Mouse (Mus musculus) layer of hippocampus, postnatal 14 days (tissue): ENCODE measurements around the gene Spg21. TPM values are rescaled to one million over a fixed set of nuclear protein-coding genes. Genes with fewer than 3 reads are reported as not detected.

Experiments used
- DNase-seq, 2 experiments: peaks; one replicate each; pipeline ENCODE4 v3.0.0; 2021 to 2022; ENCODE audit warnings: low spot score in 2 of 2, mixed read lengths in 1 of 2
- long read RNA-seq, 2 experiments: library from polyadenylated mRNA; stranded (forward); transcript quantifications; one replicate each; pipeline ENCODE4 v2.0.0; 2021
- total RNA-seq, 2 experiments: library from RNA; stranded (reverse); gene quantifications; 2 replicates each; pipeline ENCODE4 v1.2.3; 2021

Spg21 gene
- total RNA-seq: 10 to 100 TPM; 25.4 to 27.1 TPM
- long read RNA-seq, experiment 1, transcript Spg21-201 (9 exons, 2,680 nt): major isoform, 42 of 44 reads
- long read RNA-seq, experiment 1, partial matches to known transcripts: 1 of 44 reads
- long read RNA-seq, experiment 1, other reads (novel, unspliced or antisense): 1 of 44 reads
- long read RNA-seq, experiment 2, transcript Spg21-201 (9 exons, 2,680 nt): major isoform, 42 of 46 reads
- long read RNA-seq, experiment 2, partial matches to known transcripts: 1 of 46 reads
- long read RNA-seq, experiment 2, other reads (novel, unspliced or antisense): 3 of 46 reads

DNA sequence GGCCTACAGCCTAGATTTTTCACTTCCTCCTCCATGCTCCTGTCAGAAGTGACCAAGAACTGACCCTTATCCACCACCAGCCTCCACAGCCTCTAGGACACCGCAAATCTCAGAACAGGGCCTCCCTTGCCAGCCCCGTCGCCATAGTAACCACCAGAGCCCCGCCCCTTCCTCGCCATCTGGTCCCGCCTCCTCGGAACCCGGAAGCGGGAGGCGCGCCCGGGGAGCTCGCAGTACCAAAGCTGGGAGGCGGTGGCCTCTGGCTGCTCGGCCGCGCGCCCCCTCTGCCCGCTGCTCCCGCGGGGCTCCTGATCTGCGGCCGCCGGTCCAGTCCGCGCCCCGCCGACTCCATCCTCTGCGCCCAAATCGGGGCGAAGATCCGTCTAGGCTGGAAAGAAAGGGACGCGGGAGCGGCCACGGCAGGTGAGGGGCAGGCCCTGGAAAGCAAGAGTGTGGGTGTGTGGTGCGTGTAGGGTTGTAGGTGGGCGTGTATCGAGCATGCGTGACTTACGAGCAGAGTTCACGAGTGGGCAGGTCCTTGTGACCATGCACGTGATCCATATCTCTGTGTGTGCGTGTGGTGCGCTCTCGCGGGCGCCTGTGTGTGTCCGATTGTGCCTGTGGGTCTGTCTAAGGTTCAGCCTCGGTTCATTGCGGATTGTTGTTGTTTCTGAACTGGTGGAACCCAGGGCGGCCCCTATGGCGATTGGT lies at the start of gene Spg21:
Gene Spg21, plus strand, starts transcription at position 216 of the 711 bp plus-strand sequence.
- DNase-seq: peak; percentile 94 to 95

DNA sequence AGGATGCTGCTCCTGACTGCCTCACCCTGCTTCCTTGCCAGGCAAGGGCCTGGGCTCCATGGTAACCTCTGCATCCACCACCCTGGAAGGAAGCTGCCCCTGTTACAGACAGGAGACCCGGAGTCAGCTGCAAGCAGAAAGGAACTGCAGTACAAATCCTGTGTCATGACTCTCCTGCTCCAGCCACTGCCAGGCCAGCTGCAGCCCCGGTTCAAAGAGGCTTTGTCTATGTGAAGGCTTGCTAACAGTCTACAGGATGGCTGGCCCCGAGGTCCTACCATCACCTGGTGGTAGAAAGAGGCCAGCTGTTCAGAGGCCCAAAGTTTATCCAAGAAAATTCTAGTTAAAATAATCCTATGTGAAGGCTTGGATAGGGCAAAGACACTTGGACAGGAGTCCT lies 49.4 kb upstream of the Spg21 start:
- DNase-seq: no peak

DNA sequence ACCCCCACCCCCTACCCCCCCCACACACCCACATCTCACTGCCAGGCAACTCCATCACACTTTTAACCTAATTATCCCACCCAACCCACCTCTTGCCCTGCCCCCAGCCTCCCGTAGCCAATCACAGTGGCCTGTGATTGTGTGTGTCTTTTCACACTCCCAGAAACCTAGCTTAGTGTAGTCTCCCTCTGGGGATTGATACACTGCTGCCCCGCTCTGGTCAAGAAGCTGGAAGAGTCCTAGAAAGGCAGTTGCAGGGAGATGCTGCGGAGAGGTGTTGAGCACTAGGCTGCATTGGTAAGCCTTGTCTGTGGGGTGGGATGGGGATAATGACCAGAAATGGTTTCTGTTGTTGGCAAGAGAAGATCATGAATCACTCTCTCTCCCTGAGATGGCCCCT lies 43.0 kb upstream of the Spg21 start:
- DNase-seq: no peak

DNA sequence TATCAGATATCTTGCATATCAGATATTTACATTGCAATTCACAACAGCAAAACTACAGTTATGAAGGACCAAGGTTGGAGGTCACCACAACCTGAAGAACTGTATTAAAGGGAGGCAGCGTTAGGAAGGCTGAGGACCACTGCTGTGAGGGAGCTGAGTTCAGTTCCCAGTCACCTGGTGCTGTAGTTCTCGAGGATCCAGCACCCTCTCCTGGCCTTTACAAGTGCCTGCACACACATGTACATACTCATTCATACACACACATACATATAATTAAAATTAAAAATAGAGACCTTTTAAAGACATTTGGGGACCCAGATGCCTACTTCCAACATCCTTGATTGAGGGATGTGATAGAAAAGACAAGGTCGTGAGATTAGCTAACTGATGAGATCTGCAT lies 41.1 kb upstream of the Spg21 start:
- no peak for DNase-seq

DNA sequence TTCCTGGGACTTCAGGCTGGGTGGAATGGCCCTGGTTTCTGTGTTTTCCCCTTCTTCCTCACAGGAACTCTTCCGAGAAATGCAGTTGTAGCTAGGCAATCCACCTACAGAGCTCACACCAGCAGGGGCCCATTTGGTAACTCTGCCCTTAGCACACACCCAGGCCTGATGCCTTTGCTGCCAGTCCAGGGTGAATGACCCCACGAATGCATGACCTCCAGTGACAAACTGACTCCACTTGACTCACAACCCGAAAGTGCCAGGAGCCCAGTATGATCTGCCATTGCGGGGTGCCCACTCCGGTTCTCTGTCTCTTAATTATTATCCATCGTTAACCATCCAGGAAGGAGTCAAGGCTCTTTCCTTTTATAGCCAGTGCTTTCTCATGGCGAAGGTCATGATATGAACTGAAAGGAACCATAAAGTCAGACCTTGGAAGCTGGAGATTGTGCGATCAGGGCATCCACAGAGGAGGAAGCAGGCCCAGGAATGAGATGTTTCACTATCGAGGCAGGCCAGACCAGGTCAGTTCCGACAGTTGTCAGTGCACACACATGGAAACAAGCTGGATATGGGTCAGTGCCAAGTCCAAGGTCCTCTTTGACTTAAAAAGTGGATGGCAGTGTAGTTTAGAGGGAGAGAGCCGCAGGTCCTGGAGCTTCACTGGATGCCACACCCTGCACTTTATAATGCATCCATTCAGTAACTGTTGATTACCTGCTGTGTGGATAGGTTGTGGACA lies 37.8 kb upstream of the Spg21 start, which contains the start of gene Slc51b:
Gene Slc51b, minus strand, starts transcription at position 196 of the 742 bp plus-strand sequence.
- no peak for DNase-seq

DNA sequence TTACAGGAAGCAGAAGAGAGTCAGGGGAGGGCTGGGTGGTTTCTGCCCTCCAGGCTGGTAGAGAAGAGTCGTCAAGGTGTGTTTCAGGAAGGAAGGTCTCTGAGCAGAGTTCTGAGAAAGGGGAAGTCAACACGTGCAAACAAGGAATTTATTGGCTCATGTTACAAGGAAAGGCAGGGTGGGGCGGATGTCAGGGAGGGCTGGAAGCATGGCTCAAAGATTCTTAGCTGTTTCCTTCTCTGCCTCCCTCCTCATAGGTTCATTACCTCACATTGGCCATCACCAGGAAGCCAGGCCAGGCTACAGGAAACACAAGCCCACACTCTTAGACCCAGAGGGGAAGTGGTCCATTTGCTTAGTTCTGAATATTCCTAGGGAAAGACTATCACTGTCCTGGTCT lies 36.4 kb upstream of the Spg21 start:
- DNase-seq: no peak

DNA sequence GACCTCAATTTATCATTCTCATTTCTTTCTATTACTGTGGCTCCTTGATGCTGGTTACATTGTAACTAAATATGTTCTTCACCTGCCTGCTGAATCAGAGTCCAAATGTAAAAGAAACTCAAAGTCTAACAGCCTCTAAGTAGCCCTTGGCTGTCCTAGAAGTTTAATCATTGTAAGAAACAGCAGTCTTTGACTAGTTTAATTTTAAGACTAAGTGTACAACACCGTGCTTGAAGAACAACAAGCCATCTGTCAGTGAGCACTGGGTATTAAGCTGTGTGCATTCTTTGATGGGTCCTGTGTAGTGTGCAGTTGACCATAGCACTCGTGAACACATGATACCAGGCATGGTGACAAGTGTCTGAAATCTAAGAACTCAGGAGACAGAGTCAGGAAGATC lies 33.2 kb upstream of the Spg21 start:
- no peak for DNase-seq

DNA sequence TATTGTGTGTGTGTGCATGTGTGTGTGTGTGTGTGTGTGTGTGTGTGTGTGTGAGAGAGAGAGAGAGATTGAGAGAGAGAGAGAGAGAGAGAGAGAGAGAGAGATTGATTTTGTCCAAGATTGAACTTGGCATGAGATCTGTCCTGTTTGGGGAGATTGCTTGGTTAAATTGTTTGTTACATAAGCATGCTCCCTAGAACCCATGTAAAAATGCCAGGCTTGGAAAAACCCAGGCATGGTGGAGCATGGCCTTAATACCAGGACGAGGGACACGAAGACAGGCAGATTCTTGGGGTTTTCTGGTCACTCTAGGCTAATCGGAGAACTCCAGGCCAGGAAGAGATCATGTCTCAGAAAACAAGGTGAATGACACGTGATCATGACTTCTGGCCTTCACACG lies 32.7 kb upstream of the Spg21 start:
- DNase-seq: no peak

DNA sequence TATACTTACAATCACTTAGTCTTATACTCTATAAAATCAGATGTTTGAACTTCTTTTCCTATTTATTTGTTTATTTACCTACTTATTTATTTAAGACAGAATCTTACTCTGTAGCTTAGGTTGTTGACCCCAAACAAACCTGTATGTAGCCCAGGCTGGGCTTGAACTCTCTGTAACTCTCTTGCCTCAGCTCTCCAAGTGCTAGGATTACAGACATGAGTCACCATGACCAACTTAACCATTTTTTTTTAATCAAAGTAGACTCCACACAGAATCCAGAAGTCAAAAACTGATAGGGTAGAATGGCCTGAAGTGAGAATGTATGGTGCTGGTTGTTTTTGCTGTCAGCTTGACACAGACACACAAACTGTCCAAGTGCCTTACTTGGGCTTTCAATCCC lies 30.3 kb upstream of the Spg21 start:
- DNase-seq: no peak

DNA sequence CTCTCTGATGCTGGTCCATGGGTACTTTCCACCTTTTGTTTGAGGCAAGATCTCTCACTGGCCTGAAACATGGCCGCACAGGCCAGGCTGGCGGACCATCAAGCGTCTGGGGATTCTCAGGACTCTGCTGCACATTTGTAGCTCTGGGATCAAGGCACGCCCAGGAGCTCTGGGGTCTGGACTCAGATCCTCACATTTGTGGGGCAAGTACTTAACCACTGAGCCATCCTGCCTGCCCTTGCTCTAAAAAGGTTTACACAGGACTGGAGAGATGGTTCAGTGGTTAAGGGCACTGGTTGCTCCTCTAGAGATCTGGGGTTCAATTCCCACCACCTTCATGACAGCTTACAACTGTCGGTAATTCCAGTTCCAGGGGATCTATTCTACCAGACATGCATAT lies 29.8 kb upstream of the Spg21 start:
- DNase-seq: no peak

DNA sequence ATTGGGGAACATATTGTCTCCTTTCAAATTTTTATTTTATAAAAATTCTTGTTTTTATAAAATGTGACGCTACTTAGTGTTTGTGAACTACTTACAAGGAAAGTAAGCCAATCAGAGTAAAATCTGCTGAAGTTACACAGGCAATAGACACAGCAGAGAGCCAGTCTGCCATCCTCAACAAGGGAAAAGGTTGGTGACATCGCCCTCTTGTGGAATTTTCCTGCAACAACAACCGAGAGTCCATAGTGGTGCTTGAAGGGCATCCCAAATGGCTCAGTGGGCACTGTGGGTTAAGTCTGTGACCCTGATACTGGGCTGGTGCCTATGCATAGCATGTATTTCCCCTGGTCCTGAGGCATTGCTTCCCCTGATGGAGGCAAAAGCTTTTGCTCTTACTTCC lies 28.5 kb upstream of the Spg21 start:
- peak; percentile 86 to 95 for DNase-seq

DNA sequence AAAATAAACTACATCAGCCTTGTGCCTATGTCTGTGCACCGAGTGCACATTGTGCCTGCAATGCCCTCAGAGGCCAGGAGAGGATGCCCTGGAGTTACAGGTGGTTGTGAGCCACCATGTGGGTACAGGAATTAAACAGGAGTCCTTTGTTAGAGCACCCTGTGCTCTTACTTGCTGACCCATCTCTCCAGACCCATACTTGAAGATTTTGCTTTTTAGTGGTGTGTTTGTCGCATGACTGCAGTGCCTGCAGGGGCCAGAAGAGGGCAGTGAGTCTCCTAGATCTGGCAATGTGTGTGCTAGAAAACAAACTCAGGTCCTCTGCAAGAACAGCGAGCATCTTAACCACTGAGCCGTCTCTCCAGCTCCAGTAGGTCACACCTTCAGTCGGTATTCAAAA lies 26.6 kb upstream of the Spg21 start:
- DNase-seq: peak; percentile 14 to 35

DNA sequence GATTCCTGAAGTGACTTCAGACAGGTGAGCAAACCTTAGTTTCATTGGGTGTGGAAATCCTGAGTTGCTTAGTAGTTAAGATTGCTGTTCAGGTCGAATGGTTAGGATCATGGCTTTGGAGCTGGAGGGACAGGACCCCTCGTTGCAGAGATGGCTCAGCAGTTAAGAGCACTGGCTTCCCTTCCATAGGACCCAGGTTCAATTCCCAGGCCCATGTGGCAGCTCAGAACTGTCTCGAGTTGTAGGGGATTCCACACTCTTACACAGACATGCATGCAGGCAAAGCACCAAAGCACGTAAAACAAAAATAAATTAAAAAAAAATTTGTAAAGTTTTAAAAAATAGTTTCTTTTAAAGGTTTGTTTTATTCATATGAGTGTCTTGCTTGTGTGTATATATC lies 25.5 kb upstream of the Spg21 start:
- no peak for DNase-seq

DNA sequence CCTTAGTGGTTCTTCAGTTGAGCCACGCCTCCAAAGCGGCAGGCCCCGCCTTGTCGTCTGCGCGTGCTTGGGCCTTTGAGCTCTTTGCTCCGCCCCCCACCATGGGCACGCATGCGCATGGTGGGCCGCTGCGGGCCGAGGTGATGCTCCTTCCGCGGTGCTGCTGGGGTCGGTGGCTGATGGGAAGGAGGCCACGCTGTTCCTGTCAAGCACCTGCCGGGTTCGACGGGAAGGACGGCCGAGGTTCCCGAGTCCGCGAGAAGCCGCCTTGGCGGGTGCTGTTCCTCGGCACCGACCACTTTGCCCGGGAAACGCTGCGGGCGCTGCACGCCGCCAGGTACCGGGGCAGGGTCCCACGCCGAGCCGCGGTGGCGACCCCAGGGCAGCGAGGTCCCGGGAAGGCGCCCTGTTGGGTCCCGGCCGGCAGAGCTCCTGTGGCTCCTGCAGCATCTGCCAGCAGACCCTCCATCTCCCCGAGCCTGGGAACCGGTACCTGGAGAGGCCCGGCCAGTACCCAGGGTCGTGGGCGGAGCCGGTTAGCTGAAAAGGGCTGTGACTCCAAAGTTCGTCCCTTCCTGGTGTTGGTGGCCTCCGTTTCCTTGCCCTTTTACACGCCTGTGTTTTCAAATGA lies 25.0 kb upstream of the Spg21 start, which contains the start of gene Mtfmt:
Gene Mtfmt, plus strand, starts transcription at position 112 of the 631 bp plus-strand sequence.
- peak; percentile 86 to 94 for DNase-seq

DNA sequence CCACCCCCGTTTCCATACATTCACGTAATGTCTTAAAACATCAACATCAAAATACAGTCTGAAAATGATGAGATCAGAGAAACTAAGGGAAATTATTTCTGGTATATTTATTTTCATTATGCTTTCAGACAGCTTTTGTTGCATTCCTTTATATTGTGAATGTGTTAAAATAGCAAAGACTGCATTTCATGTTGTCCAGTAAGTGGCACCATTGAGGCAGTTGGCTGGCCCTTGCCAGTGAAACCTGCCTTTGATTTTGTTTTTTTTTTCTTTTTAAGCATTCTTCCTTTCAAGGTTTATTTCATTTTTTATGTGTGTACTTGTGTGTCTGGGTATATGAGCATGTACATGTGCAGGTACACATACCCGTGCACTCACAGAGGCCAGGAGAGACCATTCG lies 16.1 kb upstream of the Spg21 start:
- DNase-seq: no peak

DNA sequence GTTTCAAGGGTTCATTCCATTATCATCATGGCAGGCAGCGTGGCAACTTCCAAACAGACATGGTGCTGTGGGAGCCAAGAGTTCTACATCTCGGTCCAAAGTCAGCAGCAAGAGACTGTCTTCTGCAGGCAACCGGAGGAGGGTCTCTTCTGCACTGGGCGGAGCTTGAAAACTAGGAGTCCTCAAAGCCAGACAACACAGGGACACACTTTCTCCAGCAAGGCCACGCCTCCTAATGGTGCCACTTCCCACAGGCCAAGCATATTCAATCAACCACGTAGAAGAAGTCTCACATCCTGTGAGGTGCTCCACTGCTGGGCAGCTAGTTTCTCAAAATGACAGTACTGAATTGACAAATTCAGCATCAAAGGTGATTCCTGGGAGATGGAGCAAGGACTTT lies 12.8 kb upstream of the Spg21 start:
- DNase-seq: no peak

DNA sequence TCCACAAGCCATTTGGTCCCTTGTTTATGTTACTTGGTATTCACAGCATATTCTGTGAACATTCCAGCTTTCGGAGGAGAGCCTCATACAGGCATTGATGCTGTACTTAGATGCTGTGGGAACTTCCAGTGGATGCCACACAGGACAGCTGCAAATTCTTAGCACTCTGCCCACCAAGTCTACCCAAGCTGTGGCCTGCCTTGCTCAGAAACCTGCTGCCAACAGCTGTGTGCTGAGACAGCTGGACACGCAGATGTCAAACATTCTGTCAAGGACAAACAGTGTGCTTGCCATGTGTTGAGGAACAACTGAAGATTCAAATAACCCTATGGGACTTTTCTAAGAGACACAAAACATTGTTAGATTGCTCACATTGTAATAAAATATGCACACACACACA lies 1.8 kb upstream of the Spg21 start:
- DNase-seq: no peak

DNA sequence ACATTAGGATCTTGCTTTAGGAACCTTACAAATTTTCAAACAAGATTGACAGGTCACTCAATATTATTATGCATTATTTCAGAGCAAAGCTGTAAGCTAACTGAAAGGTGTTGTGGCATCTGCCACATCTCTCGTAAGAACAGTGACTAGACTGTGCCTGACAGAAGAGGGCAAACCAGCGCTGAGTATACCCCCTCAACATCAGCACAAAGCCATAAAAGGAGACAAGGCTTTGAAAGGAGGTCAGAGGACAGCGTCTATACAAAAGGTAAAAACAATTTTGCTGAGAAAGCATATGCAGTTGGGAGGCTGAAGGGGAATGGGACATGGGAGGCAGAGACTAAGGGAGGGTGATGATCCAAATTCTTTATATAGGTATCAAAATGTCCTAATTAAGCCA lies 549 bp upstream of the Spg21 start:
- DNase-seq: no peak

DNA sequence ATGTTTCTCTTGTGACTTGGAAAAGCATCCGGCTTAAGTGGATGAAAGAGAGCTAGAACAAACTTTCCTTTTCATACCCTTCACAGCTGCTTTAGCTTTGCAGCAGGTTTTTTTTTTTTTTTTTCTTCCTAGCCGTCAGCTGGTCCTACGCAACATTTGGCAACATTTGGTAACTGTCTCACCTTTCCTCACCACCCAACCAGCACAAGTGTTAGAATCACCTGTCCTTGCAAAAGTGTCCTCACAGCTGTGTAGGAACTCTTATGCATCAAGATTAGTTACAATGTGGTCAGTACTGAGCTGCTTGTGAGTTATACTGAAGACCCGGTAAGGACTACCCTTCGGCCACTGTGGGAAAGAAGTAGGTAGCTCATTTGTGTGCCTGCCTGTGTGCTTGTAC lies 1.8 kb downstream of the Spg21 start:
- DNase-seq: no peak

DNA sequence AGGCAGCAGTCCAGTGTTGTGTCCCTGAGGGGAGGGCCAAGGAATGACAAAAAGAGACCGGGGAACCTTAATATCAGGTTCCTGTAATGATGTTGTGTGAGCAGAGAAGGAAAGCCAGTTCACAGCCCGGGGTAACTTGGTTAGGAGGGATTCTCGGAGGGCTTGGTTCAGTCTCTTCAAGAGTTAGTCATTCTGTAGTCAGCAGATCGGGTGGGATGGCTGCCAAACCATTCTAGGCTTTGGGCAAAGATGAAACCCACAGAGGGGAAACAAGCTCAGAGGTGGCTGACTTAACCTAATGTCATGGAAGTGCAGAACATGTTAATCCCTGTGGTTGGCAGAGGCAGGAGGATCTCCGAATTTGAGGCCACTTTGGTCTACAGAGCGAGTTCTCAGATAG lies 3.4 kb downstream of the Spg21 start:
- DNase-seq: no peak

DNA sequence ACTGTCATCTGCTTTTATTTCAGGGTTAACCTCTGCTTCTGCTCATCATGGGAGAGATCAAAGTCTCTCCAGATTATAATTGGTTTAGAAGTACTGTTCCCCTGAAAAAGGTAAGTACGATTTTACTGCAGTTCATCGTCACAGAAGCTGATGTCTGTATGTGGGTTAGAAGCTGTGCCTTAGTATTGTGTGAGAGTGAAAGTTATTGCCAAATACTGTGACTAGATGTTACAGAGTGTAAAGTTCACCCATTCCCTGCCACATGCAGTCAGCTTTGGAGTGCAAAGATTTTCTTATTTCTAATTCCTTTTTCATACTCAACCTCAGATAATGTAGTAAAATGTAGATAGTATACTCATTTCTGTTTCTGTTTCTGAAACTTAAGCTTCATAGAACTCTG lies 4.5 kb downstream of the Spg21 start:
- DNase-seq: no peak

DNA sequence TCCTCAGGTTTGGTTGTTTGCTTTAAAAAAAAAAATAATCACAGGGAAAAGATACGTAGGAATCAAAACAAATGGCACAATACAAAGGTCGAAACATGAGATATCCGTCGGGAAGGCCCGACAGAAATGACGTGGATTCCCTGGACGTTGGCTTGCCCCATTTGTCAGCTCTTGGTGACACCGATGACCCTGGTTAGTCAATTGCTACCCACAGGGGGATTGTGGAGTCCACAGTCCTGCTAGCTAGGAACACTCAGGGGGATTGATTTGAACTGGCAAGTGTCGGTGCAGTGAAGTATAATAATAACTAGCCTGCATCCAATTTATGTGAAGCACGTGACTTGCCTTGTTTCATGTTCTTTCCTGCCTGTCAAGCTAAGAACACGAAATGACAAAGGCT lies 6.9 kb downstream of the Spg21 start:
- no peak for DNase-seq
